Mouse (Mus musculus) bone marrow, adult 2 months (tissue): ENCODE measurements around the gene Bag6.

Experiments used
- CTCF ChIP-seq: fragments of 200-500 bp; IDR thresholded peaks from 2 replicates; pipeline ENCODE4 v1.5.1; 2011; ENCODE audit warnings: low read length, control low read depth; ENCODE audit not compliant: control insufficient read depth, insufficient read depth
- POLR2A ChIP-seq: fragments of 200-500 bp; IDR thresholded peaks from 2 replicates; pipeline ENCODE4 v1.6.1; 2011; ENCODE audit warnings: low read depth, mild to moderate bottlenecking, control low read depth, low read length, borderline replicate concordance; ENCODE audit not compliant: control insufficient read depth

DNA sequence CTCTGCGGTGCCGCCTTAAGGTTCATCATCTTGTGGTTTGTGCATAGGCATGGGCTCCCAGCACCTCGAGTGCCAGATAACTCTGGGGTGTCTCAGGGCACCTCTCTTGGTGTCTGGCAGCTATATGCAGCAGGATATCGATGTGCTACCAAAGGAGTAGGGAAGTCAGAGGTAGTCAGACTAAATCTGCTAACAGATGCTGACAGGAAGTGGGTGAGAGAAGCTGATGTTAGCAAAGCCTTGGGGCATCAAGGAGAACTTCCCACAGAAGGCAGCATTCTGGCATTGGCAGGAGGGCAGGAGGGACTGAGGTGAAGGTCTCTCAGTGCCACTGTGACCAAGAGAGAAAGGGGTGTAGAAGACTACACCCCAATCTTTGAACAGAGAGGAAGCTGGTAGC lies 55.1 kb downstream of the Bag6 start:
- no peak for TF ChIP-seq POLR2A
- no peak for TF ChIP-seq CTCF
